Mouse (Mus musculus) liver, postnatal 0 days (tissue): ENCODE data around the gene Mbnl2. TPM values are rescaled to one million over a fixed set of nuclear protein-coding genes. Genes with fewer than 3 reads are reported as not detected.

ENCODE experiments used
- ATAC-seq: fragments of 200-750 bp; cut with Nextera tagmentation; 2 replicates; pipeline ENCODE4 v1.8.0; 2017; ENCODE audit warnings: mild to moderate bottlenecking, moderate library complexity
- DNase-seq: peaks from one replicate; pipeline ENCODE4 v3.0.0-alpha.2; 2016
- H3K27ac ChIP-seq: fragments of 300-500 bp; sonication (generic); 2 replicates; pipeline ENCODE4 v1.5.1; 2014; ENCODE audit warnings: antibody characterized with exemption, moderate library complexity, mild to moderate bottlenecking, low read depth
- H3K27me3 ChIP-seq: fragments of 300-500 bp; sonication (generic); 2 replicates; pipeline ENCODE4 v1.6.1; 2014; ENCODE audit warnings: low read length, control low read depth, mixed read lengths; ENCODE audit not compliant: insufficient read depth
- H3K36me3 ChIP-seq: fragments of 300-500 bp; sonication (generic); replicated peaks from 2 replicates; pipeline ENCODE4 v1.6.1; 2014; ENCODE audit warnings: mild to moderate bottlenecking, control low read depth, low read length, moderate library complexity, mixed read lengths; ENCODE audit not compliant: insufficient read depth
- H3K4me1 ChIP-seq: fragments of 300-500 bp; sonication (generic); 2 replicates; pipeline ENCODE4 v1.6.1; 2014; ENCODE audit warnings: antibody characterized with exemption, mild to moderate bottlenecking, control low read depth; ENCODE audit not compliant: insufficient read depth
- H3K4me2 ChIP-seq: fragments of 300-500 bp; sonication (generic); 2 replicates; pipeline ENCODE4 v1.6.1; 2014; ENCODE audit warnings: low read depth, mild to moderate bottlenecking, low read length, moderate library complexity, mixed read lengths
- H3K4me3 ChIP-seq: fragments of 300-500 bp; sonication (generic); 2 replicates; pipeline ENCODE4 v1.5.1; 2014; ENCODE audit warnings: low read depth, low read length
- H3K9ac ChIP-seq: fragments of 300-500 bp; sonication (generic); replicated peaks from 2 replicates; pipeline ENCODE4 v1.6.1; 2014; ENCODE audit warnings: mild to moderate bottlenecking, moderate library complexity
- H3K9me3 ChIP-seq: fragments of 300-500 bp; sonication (generic); 2 replicates; pipeline ENCODE4 v1.6.1; 2016; ENCODE audit warnings: mild to moderate bottlenecking, control low read depth, low read length, mixed read lengths
- CTCF ChIP-seq: sonication (generic); IDR thresholded peaks from 2 replicates; pipeline ENCODE4 v1.5.1; 2016; ENCODE audit warnings: antibody characterized with exemption, low read depth
- EP300 ChIP-seq: IDR thresholded peaks from 2 replicates; pipeline ENCODE4 v1.6.1; 2016; ENCODE audit warnings: antibody characterized with exemption, low read depth, mild to moderate bottlenecking
- WGBS: fragments of 180-500 bp; shearing (Covaris S2); extraction: QIAGEN DNeasy Blood & Tissue Kit; methylation state at CpG from one replicate; pipeline ENCODE4 v1.1.7; 2014; ENCODE audit not compliant: insufficient replicate concordance; 5-methylcytosine and 5-hydroxymethylcytosine counted together
- polyA plus RNA-seq: library from polyadenylated mRNA; unstranded; fragments of >200 nt; fragmentation: Nextera tagmentation; extraction: Ambion mirVana; gene quantifications from 2 replicates; pipeline ENCODE4 v1.2.1, GENCODE M21; 2015

Mbnl2 gene
- polyA plus RNA-seq, 1 experiment from 2014 or later: 16.9 TPM

DNA sequence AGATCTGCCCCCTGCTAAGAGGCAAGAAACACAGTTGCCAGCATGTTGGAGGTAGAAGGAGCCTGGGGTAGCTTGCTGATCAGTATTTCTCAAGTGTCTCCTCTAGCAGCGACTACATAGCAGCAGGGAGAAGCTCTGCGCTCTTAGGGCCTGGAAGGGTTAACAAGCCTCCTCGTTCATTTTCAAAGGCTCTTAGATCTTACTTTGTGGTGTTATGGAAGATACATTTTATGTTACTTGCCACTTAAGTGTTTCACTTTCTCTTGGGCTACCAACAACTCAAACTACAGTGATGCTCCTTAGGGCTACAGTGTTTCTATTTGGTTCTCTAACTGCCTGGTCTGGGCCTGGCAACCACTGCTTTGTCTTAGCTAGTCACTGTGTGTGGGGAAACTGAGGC lies 31.9 kb downstream of the Mbnl2 start:
- no peaks in the 10 kb centered on the region for H3K27me3 ChIP-seq
- H3K9ac ChIP-seq: no peak overlapping the region
- ATAC-seq (no peak), DNase-seq (no peak)
- no peaks in the 10 kb centered on the region for H3K9me3 ChIP-seq
- 85% methylated on average over 3 of the region's 3 CpGs for WGBS
- H3K27ac ChIP-seq: no peak overlapping the region
- no peak overlapping the region for H3K4me3 ChIP-seq
- no peaks in the 10 kb centered on the region for H3K36me3 ChIP-seq
- no peak for TF ChIP-seq EP300
- H3K4me2 ChIP-seq: no peak overlapping the region
- H3K4me1 ChIP-seq: peaks cover 23% of the 10 kb centered on the region

DNA sequence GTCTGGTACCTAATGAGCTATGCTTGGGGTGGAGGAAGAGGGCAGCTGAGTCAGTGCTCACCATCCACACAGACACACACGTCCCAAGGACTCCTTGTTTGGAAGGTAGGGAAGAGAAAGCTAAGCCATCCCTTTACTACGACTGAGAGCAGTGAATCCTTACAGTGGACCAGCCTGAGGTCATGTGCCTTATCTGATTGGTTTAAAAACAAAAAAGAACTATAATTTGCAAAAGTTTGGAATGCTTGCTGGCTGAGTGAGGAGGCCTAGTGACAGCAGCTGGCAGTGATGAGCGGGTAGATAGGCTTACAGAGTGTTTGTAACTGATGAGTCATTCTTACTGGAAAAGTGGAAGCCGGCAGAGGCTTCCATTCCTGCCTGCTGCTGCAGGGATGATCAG lies 32.5 kb downstream of the Mbnl2 start:
- Histone ChIP-seq H3K36me3 (no peaks in the 10 kb centered on the region), H3K4me1 (peaks cover 26% of the 10 kb centered on the region), H3K9me3 (no peaks in the 10 kb centered on the region), H3K27ac (no peak overlapping the region), H3K4me2 (no peak overlapping the region), H3K27me3 (no peaks in the 10 kb centered on the region), H3K4me3 (no peak overlapping the region), H3K9ac (no peak overlapping the region)
- DNase-seq: no peak
- TF ChIP-seq CTCF (no peak), EP300 (no peak)
- ATAC-seq: no peak
- WGBS: 49% methylated on average over 4 of the region's 4 CpGs

DNA sequence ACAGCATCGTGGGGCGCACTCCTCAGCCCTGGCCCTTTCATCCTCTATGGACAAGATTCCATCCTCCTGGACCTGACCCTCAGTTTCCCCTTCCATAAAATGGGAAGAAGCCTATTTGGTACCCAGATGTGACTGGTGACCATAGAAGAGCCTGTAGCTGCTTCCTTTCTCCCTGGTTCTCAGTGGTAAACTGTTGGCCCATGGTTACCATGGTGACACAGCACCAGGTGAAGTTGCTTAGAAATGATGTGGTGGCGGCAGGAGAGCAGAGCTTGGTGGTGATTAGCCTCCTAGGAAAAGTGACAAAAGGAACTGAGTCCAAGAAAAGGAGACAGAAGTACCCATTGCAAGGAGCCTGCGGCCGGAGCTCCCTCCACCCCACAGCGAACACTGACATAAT lies 34.2 kb downstream of the Mbnl2 start:
- Histone ChIP-seq H3K4me3 (no peak overlapping the region), H3K9ac (no peak overlapping the region), H3K27ac (no peak overlapping the region), H3K4me1 (peaks cover 20% of the 10 kb centered on the region), H3K9me3 (no peaks in the 10 kb centered on the region), H3K36me3 (no peaks in the 10 kb centered on the region), H3K4me2 (no peak overlapping the region), H3K27me3 (no peaks in the 10 kb centered on the region)
- DNase-seq: no peak
- TF ChIP-seq CTCF (no peak), EP300 (no peak)
- no peak for ATAC-seq
- WGBS: 88% methylated on average over 6 of the region's 6 CpGs

DNA sequence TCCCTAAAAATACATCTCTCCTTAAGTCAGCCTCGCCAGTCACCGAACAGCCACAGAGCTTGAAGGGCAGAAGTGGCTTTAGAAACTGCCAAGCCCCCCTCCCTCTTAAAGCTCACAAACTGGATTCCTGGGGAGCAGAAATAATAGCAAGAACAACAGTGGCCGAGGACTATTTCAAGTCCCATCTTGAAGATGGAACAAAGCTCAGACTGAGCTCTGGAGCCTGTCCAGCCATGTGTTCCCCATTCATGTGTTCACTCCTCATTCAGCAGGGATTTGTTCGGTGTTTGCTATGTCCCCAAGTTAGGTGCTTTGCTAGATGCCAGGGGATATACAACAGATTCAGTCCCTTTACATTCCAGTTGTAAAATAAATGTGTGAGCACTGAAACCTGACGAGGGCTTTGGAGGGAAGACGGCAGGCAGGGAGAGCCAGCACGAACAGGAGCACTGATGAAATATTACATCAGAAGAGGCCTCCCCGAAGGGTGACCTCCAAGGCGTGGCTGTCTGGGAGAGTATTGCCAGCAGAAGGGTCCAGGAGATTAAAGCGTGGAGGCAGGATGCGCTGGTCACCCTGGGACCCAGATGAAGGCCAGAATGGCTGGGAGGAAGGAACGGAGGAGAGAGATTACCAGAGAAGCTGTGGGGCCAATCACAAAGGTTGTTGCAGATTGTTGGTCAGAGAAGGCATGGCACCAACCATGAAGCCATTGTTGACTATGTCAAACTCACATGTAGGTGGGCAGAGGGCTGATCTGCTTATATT lies 36.0 kb downstream of the Mbnl2 start:
- Histone ChIP-seq H3K9ac (no peak overlapping the region), H3K36me3 (no peaks in the 10 kb centered on the region), H3K27me3 (no peaks in the 10 kb centered on the region), H3K4me2 (no peak overlapping the region), H3K4me3 (no peak overlapping the region), H3K9me3 (no peaks in the 10 kb centered on the region), H3K4me1 (peaks cover 20% of the 10 kb centered on the region), H3K27ac (no peak overlapping the region)
- TF ChIP-seq EP300 (no peak), CTCF (no peak)
- ATAC-seq: no peak
- no peak for DNase-seq
- 67% methylated on average over 12 of the region's 12 CpGs for WGBS

DNA sequence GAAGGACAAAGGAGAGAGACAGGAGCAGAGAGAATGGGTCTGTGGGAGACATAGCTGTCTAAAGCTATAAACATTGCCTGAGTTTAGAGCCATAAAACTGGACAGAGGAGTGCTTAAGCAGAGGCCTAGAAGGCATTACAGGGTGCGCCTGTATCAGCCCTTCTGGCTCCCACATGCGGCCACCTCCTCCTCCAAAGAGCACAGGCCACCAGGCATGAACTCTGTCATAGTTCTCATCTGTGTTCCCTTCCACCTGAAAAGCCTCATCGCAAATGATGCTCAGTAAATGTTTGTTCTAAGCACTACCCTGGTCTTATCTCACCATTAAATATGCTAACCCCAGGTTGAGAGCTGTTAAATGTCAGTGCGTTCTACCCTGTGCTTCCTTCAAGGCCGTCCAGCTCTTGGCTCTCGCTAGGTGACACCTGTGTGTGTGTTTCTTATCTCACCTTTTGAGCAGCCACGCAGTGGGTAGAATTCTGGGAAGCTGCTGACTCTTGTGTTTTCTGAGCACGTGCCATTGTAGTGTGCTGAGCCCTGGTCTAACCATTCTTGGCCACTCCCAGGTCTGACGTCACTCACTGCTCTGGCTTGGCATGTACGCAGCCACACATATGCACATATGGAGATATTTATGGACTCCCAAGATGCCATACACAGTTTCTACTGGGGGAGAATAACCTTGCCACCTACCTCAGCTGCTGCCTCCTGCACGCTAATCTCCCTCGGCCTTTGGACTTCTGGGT lies 37.4 kb downstream of the Mbnl2 start:
- DNase-seq (peak; percentile 37), ATAC-seq (peak; percentile 78)
- Histone ChIP-seq H3K9ac (no peak overlapping the region), H3K27ac (no peak overlapping the region), H3K36me3 (no peaks in the 10 kb centered on the region), H3K27me3 (no peaks in the 10 kb centered on the region), H3K4me1 (peaks cover 19% of the 10 kb centered on the region), H3K4me2 (no peak overlapping the region), H3K4me3 (no peak overlapping the region), H3K9me3 (no peaks in the 10 kb centered on the region)
- WGBS: 61% methylated on average over 12 of the region's 12 CpGs
- TF ChIP-seq EP300 (no peak), CTCF (no peak)

DNA sequence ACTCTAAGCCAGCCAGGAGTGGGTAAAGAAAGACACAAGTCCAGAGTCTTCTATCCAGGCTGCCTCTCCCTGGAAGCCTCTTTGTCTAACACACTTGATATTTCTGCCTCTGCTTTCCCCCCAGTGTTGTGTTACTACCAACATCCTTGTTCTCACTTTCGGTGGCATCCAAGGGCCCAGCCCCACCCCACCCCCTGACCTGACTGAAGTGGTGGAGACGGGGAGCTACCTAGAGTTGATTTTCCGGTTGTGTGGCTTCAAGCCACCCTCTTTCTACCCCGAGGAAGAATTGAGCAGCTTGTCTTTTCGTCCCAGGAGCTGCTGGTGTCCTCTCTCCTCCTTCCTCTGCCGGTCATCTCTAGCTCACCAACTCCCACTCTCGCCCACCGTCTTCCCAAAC lies 38.0 kb downstream of the Mbnl2 start:
- Histone ChIP-seq H3K4me1 (peaks cover 19% of the 10 kb centered on the region), H3K9ac (no peak overlapping the region), H3K4me2 (no peak overlapping the region), H3K9me3 (no peaks in the 10 kb centered on the region), H3K27ac (no peak overlapping the region), H3K4me3 (no peak overlapping the region), H3K36me3 (no peaks in the 10 kb centered on the region), H3K27me3 (no peaks in the 10 kb centered on the region)
- ATAC-seq (no peak), DNase-seq (no peak)
- TF ChIP-seq EP300 (no peak), CTCF (no peak)
- 72% methylated on average over 8 of the region's 8 CpGs for WGBS
